Mouse (Mus musculus) intestine, embryonic 14.5 days (tissue): ENCODE results near the gene Rab6b. TPM values are rescaled to one million over a fixed set of nuclear protein-coding genes. Genes with fewer than 3 reads are reported as not detected.
A peak's percentile ranks its signal among the peaks of the same experiment; 100 is the strongest.

Source experiments
- ATAC-seq: fragments of 200-750 bp; cut with Nextera tagmentation; replicated peaks from 2 replicates; pipeline ENCODE4 v1.8.0; 2017; ENCODE audit warnings: low read depth, moderate number of reproducible peaks, moderate TSS enrichment, moderate library complexity; ENCODE audit not compliant: low FRiP score, low TSS enrichment
- DNase-seq: peaks from one replicate; pipeline ENCODE4 v3.0.0-alpha.2; 2018; ENCODE audit warnings: low spot score
- H3K27ac ChIP-seq: fragments of 300-500 bp; sonication (generic); 2 replicates; pipeline ENCODE4 v1.5.1; 2014; ENCODE audit warnings: low read depth, mild to moderate bottlenecking, control low read depth
- H3K27me3 ChIP-seq: fragments of 300-500 bp; sonication (generic); replicated peaks from 2 replicates; pipeline ENCODE4 v1.6.1; 2014; ENCODE audit warnings: low read length, control low read depth; ENCODE audit not compliant: control insufficient read depth, insufficient read depth
- H3K36me3 ChIP-seq: fragments of 300-500 bp; sonication (generic); 2 replicates; pipeline ENCODE4 v1.6.1; 2014; ENCODE audit warnings: low read length, control low read depth; ENCODE audit not compliant: control insufficient read depth, insufficient read depth
- H3K4me1 ChIP-seq: fragments of 300-500 bp; sonication (generic); replicated peaks from 2 replicates; pipeline ENCODE4 v1.6.1; 2014; ENCODE audit warnings: low read length, control low read depth, mixed read lengths; ENCODE audit not compliant: control insufficient read depth, insufficient read depth
- H3K4me2 ChIP-seq: fragments of 300-500 bp; sonication (generic); 2 replicates; pipeline ENCODE4 v1.6.1; 2014; ENCODE audit warnings: low read length
- H3K4me3 ChIP-seq: fragments of 300-500 bp; sonication (generic); 2 replicates; pipeline ENCODE4 v1.5.1; 2014; ENCODE audit warnings: low read depth, low read length, control low read depth, mixed read lengths
- H3K9ac ChIP-seq: fragments of 300-500 bp; sonication (generic); 2 replicates; pipeline ENCODE4 v1.6.1; 2014; ENCODE audit warnings: mild to moderate bottlenecking, low read length
- H3K9me3 ChIP-seq: fragments of 300-500 bp; sonication (generic); 2 replicates; pipeline ENCODE4 v1.6.1; 2016; ENCODE audit warnings: low read length, control low read depth; ENCODE audit not compliant: control insufficient read depth
- WGBS: fragments of 180-500 bp; shearing (Covaris S2); extraction: QIAGEN DNeasy Blood & Tissue Kit; methylation state at CpG from one replicate; pipeline ENCODE4 v1.1.7; 2014; 5-methylcytosine and 5-hydroxymethylcytosine counted together
- polyA plus RNA-seq: library from polyadenylated mRNA; unstranded; fragments of >200 nt; fragmentation: Nextera tagmentation; extraction: Ambion mirVana; gene quantifications from 2 replicates; pipeline ENCODE4 v1.2.1, GENCODE M21; 2014

The Rab6b gene
- polyA plus RNA-seq, 1 experiment from 2014 or later: 5.6 TPM

- no peaks in the 10 kb centered on the region for H3K36me3 ChIP-seq
- 17% methylated on average over 18 of the region's 18 CpGs for WGBS
- no peak overlapping the region for H3K27ac ChIP-seq
- DNase-seq: peak; percentile 61
- peaks cover 46% of the 10 kb centered on the region for H3K27me3 ChIP-seq
- peak overlapping the region; percentile 52 for H3K9ac ChIP-seq
- peaks cover 11% of the 10 kb centered on the region for H3K4me1 ChIP-seq
- H3K4me3 ChIP-seq: peak overlapping the region; percentile 55
- H3K4me2 ChIP-seq: peak overlapping the region; percentile 91
- no peaks in the 10 kb centered on the region for H3K9me3 ChIP-seq
- 0 out of 2 replicates have a peak, but pooled peaks have one; percentile 8 for ATAC-seq
Observed at GRCm38 (mm10) chr9:103110727-103111501, 673 bp upstream of the Rab6b start.

- Histone ChIP-seq H3K27me3 (peaks cover 46% of the 10 kb centered on the region), H3K27ac (no peak overlapping the region), H3K9me3 (no peaks in the 10 kb centered on the region), H3K4me3 (peak overlapping the region; percentile 55), H3K36me3 (no peaks in the 10 kb centered on the region), H3K9ac (peak overlapping the region; percentile 52; the same call in 1 of the 2 replicates), H3K4me2 (peak overlapping the region; percentile 91), H3K4me1 (peaks cover 11% of the 10 kb centered on the region)
- 2% methylated on average over 35 of the region's 35 CpGs for WGBS
- DNase-seq (no peak), ATAC-seq (peak; percentile 55)
Observed at GRCm38 (mm10) chr9:103112471-103113271, 1.1 kb downstream of the Rab6b start.

- no peak overlapping the region for H3K9ac ChIP-seq
- peaks cover 46% of the 10 kb centered on the region for H3K27me3 ChIP-seq
- no peak overlapping the region for H3K4me3 ChIP-seq
- H3K4me2 ChIP-seq: no peak overlapping the region
- H3K36me3 ChIP-seq: no peaks in the 10 kb centered on the region
- DNase-seq (no peak), ATAC-seq (no peak)
- H3K27ac ChIP-seq: no peak overlapping the region
- H3K9me3 ChIP-seq: no peaks in the 10 kb centered on the region
- 41% methylated on average over 11 of the region's 11 CpGs for WGBS
- H3K4me1 ChIP-seq: peaks cover 11% of the 10 kb centered on the region
Observed at GRCm38 (mm10) chr9:103113351-103113750, 1.8 kb downstream of the Rab6b start.

GRCm38 (mm10) chr9:103114326-103114725 is 2.7 kb downstream of the Rab6b start:
- Histone ChIP-seq H3K27ac (no peak overlapping the region), H3K4me2 (no peak overlapping the region), H3K4me3 (no peak overlapping the region), H3K9ac (no peak overlapping the region), H3K27me3 (peaks cover 46% of the 10 kb centered on the region), H3K4me1 (peaks cover 11% of the 10 kb centered on the region), H3K36me3 (no peaks in the 10 kb centered on the region), H3K9me3 (no peaks in the 10 kb centered on the region)
- DNase-seq (no peak), ATAC-seq (no peak)
- 61% methylated on average over 8 of the region's 8 CpGs for WGBS

GRCm38 (mm10) chr9:103114901-103115300 is 3.3 kb downstream of the Rab6b start:
- no peak for DNase-seq
- Histone ChIP-seq H3K36me3 (no peaks in the 10 kb centered on the region), H3K27me3 (peaks cover 44% of the 10 kb centered on the region), H3K9ac (no peak overlapping the region), H3K4me1 (peaks cover 11% of the 10 kb centered on the region), H3K9me3 (no peaks in the 10 kb centered on the region), H3K4me3 (no peak overlapping the region), H3K27ac (no peak overlapping the region), H3K4me2 (no peak overlapping the region)
- ATAC-seq: no peak
- WGBS: 89% methylated on average over 13 of the region's 13 CpGs

- H3K4me3 ChIP-seq: no peak overlapping the region
- 84% methylated on average over 4 of the region's 4 CpGs for WGBS
- peaks cover 4% of the 10 kb centered on the region for H3K4me1 ChIP-seq
- ATAC-seq: no peak
- H3K9me3 ChIP-seq: no peaks in the 10 kb centered on the region
- H3K27me3 ChIP-seq: peaks cover 25% of the 10 kb centered on the region
- H3K4me2 ChIP-seq: no peak overlapping the region
- H3K9ac ChIP-seq: no peak overlapping the region
- H3K36me3 ChIP-seq: no peaks in the 10 kb centered on the region
- DNase-seq: no peak
- H3K27ac ChIP-seq: no peak overlapping the region
Observed at GRCm38 (mm10) chr9:103116941-103117340, 5.4 kb downstream of the Rab6b start.

GRCm38 (mm10) chr9:103117495-103117894 is 5.9 kb downstream of the Rab6b start:
- Histone ChIP-seq H3K27me3 (peaks cover 20% of the 10 kb centered on the region), H3K9ac (no peak overlapping the region), H3K4me2 (no peak overlapping the region), H3K4me1 (peaks cover 2% of the 10 kb centered on the region), H3K36me3 (no peaks in the 10 kb centered on the region), H3K4me3 (no peak overlapping the region), H3K27ac (no peak overlapping the region), H3K9me3 (no peaks in the 10 kb centered on the region)
- no peak for ATAC-seq
- DNase-seq: no peak
- WGBS: 65% methylated on average over 5 of the region's 5 CpGs

- WGBS: 93% methylated on average over 8 of the region's 8 CpGs
- H3K4me3 ChIP-seq: no peak overlapping the region
- H3K36me3 ChIP-seq: no peaks in the 10 kb centered on the region
- no peaks in the 10 kb centered on the region for H3K9me3 ChIP-seq
- H3K27ac ChIP-seq: no peak overlapping the region
- H3K9ac ChIP-seq: no peak overlapping the region
- no peaks in the 10 kb centered on the region for H3K4me1 ChIP-seq
- DNase-seq: no peak
- no peak for ATAC-seq
- H3K27me3 ChIP-seq: peaks cover 15% of the 10 kb centered on the region
- no peak overlapping the region for H3K4me2 ChIP-seq
Observed at GRCm38 (mm10) chr9:103117951-103118350, 6.4 kb downstream of the Rab6b start.
